Mouse (Mus musculus) heart, adult 2 months (tissue): ENCODE measurements around the gene Slc6a6.

ENCODE experiments used
- CTCF ChIP-seq: fragments of 200-600 bp; IDR thresholded peaks from 2 replicates; pipeline ENCODE4 v1.8.1; 2022; ENCODE audit warnings: antibody characterized with exemption, mild to moderate bottlenecking, moderate library complexity
- EP300 ChIP-seq: fragments of 200-500 bp; IDR thresholded peaks from 2 replicates; pipeline ENCODE4 v1.6.1; 2011; ENCODE audit warnings: low read depth, low read length, control low read depth; ENCODE audit not compliant: insufficient read depth
- POLR2A ChIP-seq: fragments of 200-500 bp; IDR thresholded peaks from 2 replicates; pipeline ENCODE4 v1.6.1; 2011; ENCODE audit warnings: mild to moderate bottlenecking, low read depth, low read length, control low read depth; ENCODE audit not compliant: insufficient read depth

GRCm38 (mm10) chr6:91705651-91706050 is 21.8 kb downstream of the Slc6a6 start:
- TF ChIP-seq CTCF (no peak), POLR2A (no peak), EP300 (no peak)
